Comparison of ENCODE assay signal across 8 mouse cellular contexts in the genomic region with DNA sequence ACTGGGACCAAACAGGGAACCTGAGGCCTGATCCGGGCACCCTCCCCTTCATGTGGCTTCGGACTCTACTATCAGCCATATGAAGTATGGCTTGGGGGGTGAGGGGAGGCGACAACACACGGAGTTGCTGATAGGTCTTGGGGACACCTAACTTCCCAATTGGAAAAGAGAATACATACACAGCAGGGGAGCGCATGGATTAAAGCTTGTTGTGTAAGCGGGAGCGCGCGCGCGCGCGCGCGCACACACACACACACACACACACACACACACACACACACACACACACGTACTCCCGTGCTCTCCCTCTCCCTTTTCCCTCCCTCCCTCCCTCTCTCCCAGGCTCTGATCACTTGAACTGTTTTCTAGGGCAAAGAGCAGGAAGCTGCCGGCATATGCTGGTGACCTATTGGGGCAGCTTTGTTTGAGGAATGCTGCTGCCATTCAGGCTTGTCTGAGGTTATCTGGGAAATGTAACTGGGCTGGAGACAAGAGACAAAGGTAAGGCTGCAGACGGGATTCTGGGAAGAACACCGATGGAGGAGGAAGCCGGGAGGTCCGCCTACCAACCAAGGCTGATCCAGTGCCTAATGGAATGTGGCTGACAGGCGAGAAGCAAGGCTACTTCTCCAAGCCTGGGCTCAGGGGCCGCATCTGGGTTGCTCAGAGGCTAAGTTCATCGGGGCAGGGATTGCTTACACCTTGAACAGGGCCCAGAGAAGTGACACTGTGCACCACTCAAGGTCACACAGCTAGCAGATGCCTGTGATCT. TPM values are rescaled to one million over a fixed set of nuclear protein-coding genes. Genes with fewer than 3 reads are reported as not detected.
DNase-seq lines count a peak whose midpoint lies in the region; ATAC-seq and TF ChIP-seq lines count a peak whose summit lies in the region.

No protein-coding gene starts in this region.

- TF ChIP-seq CTCF in layer of hippocampus, adult 2 months (conservative IDR thresholded peaks at IDR 0.05): no peak

- H3K4me2 ChIP-seq in heart, embryonic 16.5 days (ENCODE audit: low read depth, low read length): peak overlapping the region; percentile 20; the same call in 1 of the 2 replicates
- peak overlapping the region; percentile 32 for H3K4me2 ChIP-seq in neural tube, embryonic 15.5 days

- no peak for DNase-seq in layer of hippocampus, adult 2 months (ENCODE audit: low spot score in 2 of 2)
- no peak for DNase-seq in layer of hippocampus, adult 11-12 months (ENCODE audit: low spot score)
- DNase-seq in cerebellum, postnatal 10 days: peak; percentile 61 to 68
- peak; percentile 54 to 74 for DNase-seq in kidney, postnatal 4 days
- no peak for DNase-seq in spleen, postnatal 14 days (ENCODE audit: low spot score in 2 of 2)
- no peak for DNase-seq in lung, postnatal 10 days

- no peak for ATAC-seq in heart, embryonic 16.5 days (replicated peaks; ENCODE audit: extremely low read depth, insufficient read depth, low FRiP score)
- ATAC-seq in neural tube, embryonic 15.5 days (ENCODE audit: low FRiP score): no peak

- peaks cover 70% of the 10 kb centered on the region for H3K4me1 ChIP-seq in heart, embryonic 16.5 days (ENCODE audit: control insufficient read depth, insufficient read depth, low read length)
- H3K4me1 ChIP-seq in neural tube, embryonic 15.5 days: peaks cover 74% of the 10 kb centered on the region

- H3K9me3 ChIP-seq in heart, embryonic 16.5 days (replicated peaks; ENCODE audit: control insufficient read depth, low read length): no peaks in the 10 kb centered on the region
- no peaks in the 10 kb centered on the region for H3K9me3 ChIP-seq in neural tube, embryonic 15.5 days (replicated peaks)

- no peaks in the 10 kb centered on the region for H3K27me3 ChIP-seq in heart, embryonic 16.5 days (ENCODE audit: control insufficient read depth, insufficient read depth, low read length)
- no peaks in the 10 kb centered on the region for H3K27me3 ChIP-seq in neural tube, embryonic 15.5 days (replicated peaks)

- no peak overlapping the region for H3K4me3 ChIP-seq in layer of hippocampus, adult 2 months
- no peak overlapping the region for H3K4me3 ChIP-seq in heart, embryonic 16.5 days (ENCODE audit: low read length)
- H3K4me3 ChIP-seq in neural tube, embryonic 15.5 days (replicated peaks): no peak overlapping the region

- peak overlapping the region; percentile 100 for H3K27ac ChIP-seq in layer of hippocampus, adult 2 months
- peak overlapping the region; percentile 100 for H3K27ac ChIP-seq in heart, embryonic 16.5 days (ENCODE audit: low read length)
- peak overlapping the region; percentile 99 for H3K27ac ChIP-seq in neural tube, embryonic 15.5 days (replicated peaks)

- 16% methylated on average over 25 of the region's 25 CpGs for WGBS in heart, embryonic 16.5 days
- 7% methylated on average over 24 of the region's 25 CpGs for WGBS in neural tube, embryonic 15.5 days

- H3K36me3 ChIP-seq in heart, embryonic 16.5 days (ENCODE audit: control insufficient read depth, insufficient read depth): no peaks in the 10 kb centered on the region
- no peaks in the 10 kb centered on the region for H3K36me3 ChIP-seq in neural tube, embryonic 15.5 days

- peak overlapping the region; percentile 84 for H3K9ac ChIP-seq in heart, embryonic 16.5 days (ENCODE audit: low read length)
- H3K9ac ChIP-seq in neural tube, embryonic 15.5 days (replicated peaks): peak overlapping the region; percentile 40

RNA-seq across cellular contexts. Expression of gene Zmynd8, which starts 11.8 kb away (rescaled TPM):
- total RNA-seq in layer of hippocampus, adult 2 months (2021): 100 to 1,000 TPM; 173 to 186 TPM
- 36.0 and 40.2 TPM in 2 replicates for polyA plus RNA-seq in heart, embryonic 16.5 days (2015; fragmentation: Nextera tagmentation; extraction: Ambion mirVana)
- polyA plus RNA-seq in neural tube, embryonic 15.5 days (2015; fragmentation: Nextera tagmentation; extraction: Ambion mirVana): 79.3 and 79.5 TPM in 2 replicates

Comparison
In these comparisons a context has a peak if more than half of its experiments do, and no peak if none do; other contexts are left out.
1. DNase-seq: peak in cerebellum, postnatal 10 days (2 of 2) and kidney, postnatal 4 days (2 of 2); none in layer of hippocampus, adult 2 months (0 of 2), layer of hippocampus, adult 11-12 months (single experiment), spleen, postnatal 14 days (0 of 2) and lung, postnatal 10 days (single experiment).
2. Peak in every context shown above with its lines, with median percentiles within 50 percentile points of each other: H3K27ac ChIP-seq.